Mouse (Mus musculus): ENCODE data around the gene Dnajc11.

- no peak for TF ChIP-seq MYOG (IDR thresholded peaks at IDR 0.05; ENCODE audit: control insufficient read depth in 1 of 3, insufficient read depth in 1 of 3, insufficient read length in 2 of 3, low read depth in 2 of 3)
- TF ChIP-seq POLR2AphosphoS2 (IDR thresholded peaks at IDR 0.05; ENCODE audit: insufficient read length, low read depth), result no peak
These were observed 19.7 kb downstream of the Dnajc11 start for GRCm38 (mm10) chr4:151953209-151953608.
